ENCODE assay signal across 9 mouse cellular contexts in the genomic region with DNA sequence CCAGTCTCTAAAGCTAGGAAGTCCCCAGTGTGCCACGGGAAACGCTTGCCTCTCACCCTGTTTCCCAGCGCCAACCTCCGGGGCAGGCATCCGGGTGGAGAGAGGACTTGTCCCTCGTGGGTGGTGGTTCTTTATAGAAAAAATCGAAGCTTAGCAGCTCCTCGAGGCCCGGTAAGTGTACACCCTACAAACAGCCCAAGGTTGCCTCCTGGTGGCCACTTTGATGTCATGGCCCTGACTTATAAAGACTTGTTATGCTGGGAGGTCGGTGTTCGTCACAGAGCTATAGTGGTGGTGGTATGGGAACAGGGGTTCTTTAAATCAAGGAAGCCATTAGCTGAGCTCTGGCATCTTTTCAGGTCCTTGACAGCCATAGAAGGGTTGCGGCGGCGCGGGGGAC. TPM values are rescaled to one million over a fixed set of nuclear protein-coding genes. Genes with fewer than 3 reads are reported as not detected.
DNase-seq lines count a peak whose midpoint lies in the region; ATAC-seq and TF ChIP-seq lines count a peak whose summit lies in the region.
"Had no signal": no experiment of that assay in that cellular context is flagged by ENCODE, and none has a peak within 500 bp of the region (broad histone marks: within the 10 kb centered on the region; RNA-seq: fewer than 3 reads in every experiment).

No protein-coding gene starts in this region.

- no peak for TF ChIP-seq POLR2A in embryonic fibroblast, embryonic 13.5 days (IDR thresholded peaks at IDR 0.05; ENCODE audit: low read depth, low read length)

- no peak overlapping the region for H3K4me3 ChIP-seq in embryonic fibroblast, embryonic 13.5 days (ENCODE audit: insufficient read depth, low read length)
- H3K4me3 ChIP-seq: heart, embryonic 13.5 days had no signal

- TF ChIP-seq CTCF in embryonic fibroblast, embryonic 13.5 days (IDR thresholded peaks at IDR 0.05; ENCODE audit: borderline replicate concordance, insufficient read depth, low read length), result peak; percentile 33; the same call in 1 of the 2 replicates

- DNase-seq in ES-CJ7 (ENCODE audit: low read depth, low spot score), result peak; percentile 62
- peak; percentile 80 for DNase-seq in brain, adult 2 months (ENCODE audit: low read depth, low spot score)
- DNase-seq in layer of hippocampus, postnatal 14 days (ENCODE audit: low spot score in 2 of 2), result peak; percentile 26 to 49
- peak; percentile 81 for DNase-seq in lung, postnatal 36 days
- peak; percentile 11 for DNase-seq in right cerebral cortex, postnatal 25 days
- DNase-seq in spleen, adult 12 weeks (ENCODE audit: low spot score), result no peak

- ATAC-seq in hematopoietic stem cell, adult 5-6 weeks (replicated peaks in 1 of 2; ENCODE audit: insufficient read depth in 1 of 2, low FRiP score in 2 of 2, low TSS enrichment in 1 of 2, low read depth in 1 of 2, poor library complexity in 2 of 2, severe bottlenecking in 2 of 2), result peak; percentile 53 to 59; a peak in 3 of 4 replicates

- H3K4me1 ChIP-seq in embryonic fibroblast, embryonic 13.5 days (ENCODE audit: control insufficient read depth, insufficient read depth, low read length), result no peaks in the 10 kb centered on the region

- no peak overlapping the region for H3K27ac ChIP-seq in embryonic fibroblast, embryonic 13.5 days (ENCODE audit: insufficient read depth, low read length)
- H3K27ac ChIP-seq: heart, embryonic 13.5 days had no signal

RNA-seq across cellular contexts. Expression of gene Map7d3, which starts 30.9 kb away (rescaled TPM):
- polyA plus RNA-seq in embryonic fibroblast, embryonic 13.5 days (2011; ENCODE audit: insufficient read length, low read depth, missing spikeins), result 2.7 and 2.9 TPM in 2 replicates
- total RNA-seq in hematopoietic stem cell, adult 5-6 weeks (2017), result 3.4 and 5.2 TPM in 2 replicates
- not detected for total RNA-seq in layer of hippocampus, postnatal 14 days (2021)

RNA-seq across cellular contexts. Expression of gene Fhl1, which starts 59.7 kb away (rescaled TPM):
- polyA plus RNA-seq in embryonic fibroblast, embryonic 13.5 days (2011; ENCODE audit: insufficient read length, low read depth, missing spikeins), result 266 and 409 TPM in 2 replicates
- 3.4 and 5.9 TPM in 2 replicates for total RNA-seq in hematopoietic stem cell, adult 5-6 weeks (2017)
- total RNA-seq in layer of hippocampus, postnatal 14 days (2021), result 100 to 1,000 TPM; 108 to 124 TPM

Comparison
In these comparisons a context has a peak if more than half of its experiments do, and no peak if none do; other contexts are left out.
1. RNA of gene Fhl1, which starts 59.7 kb away (total RNA-seq): 108 to 124 TPM in layer of hippocampus, postnatal 14 days; 3.4 to 5.9 TPM in hematopoietic stem cell, adult 5-6 weeks; every median in the first group is over 10 times any median in the second.